Mouse (Mus musculus) testis, adult 2 months (tissue): ENCODE measurements around the gene Slc30a5.

Source experiments
- CTCF ChIP-seq: fragments of 200-500 bp; IDR thresholded peaks from 2 replicates; pipeline ENCODE4 v1.5.1; 2012; ENCODE audit warnings: low read depth, mild to moderate bottlenecking, inconsistent platforms, low read length, moderate library complexity; ENCODE audit not compliant: control insufficient read depth, insufficient read depth, insufficient replicate concordance
- POLR2A ChIP-seq: fragments of 200-500 bp; IDR thresholded peaks from 2 replicates; pipeline ENCODE4 v1.6.1; 2012; ENCODE audit warnings: low read depth, mild to moderate bottlenecking, inconsistent platforms, low read length, moderate library complexity; ENCODE audit not compliant: control insufficient read depth

DNA sequence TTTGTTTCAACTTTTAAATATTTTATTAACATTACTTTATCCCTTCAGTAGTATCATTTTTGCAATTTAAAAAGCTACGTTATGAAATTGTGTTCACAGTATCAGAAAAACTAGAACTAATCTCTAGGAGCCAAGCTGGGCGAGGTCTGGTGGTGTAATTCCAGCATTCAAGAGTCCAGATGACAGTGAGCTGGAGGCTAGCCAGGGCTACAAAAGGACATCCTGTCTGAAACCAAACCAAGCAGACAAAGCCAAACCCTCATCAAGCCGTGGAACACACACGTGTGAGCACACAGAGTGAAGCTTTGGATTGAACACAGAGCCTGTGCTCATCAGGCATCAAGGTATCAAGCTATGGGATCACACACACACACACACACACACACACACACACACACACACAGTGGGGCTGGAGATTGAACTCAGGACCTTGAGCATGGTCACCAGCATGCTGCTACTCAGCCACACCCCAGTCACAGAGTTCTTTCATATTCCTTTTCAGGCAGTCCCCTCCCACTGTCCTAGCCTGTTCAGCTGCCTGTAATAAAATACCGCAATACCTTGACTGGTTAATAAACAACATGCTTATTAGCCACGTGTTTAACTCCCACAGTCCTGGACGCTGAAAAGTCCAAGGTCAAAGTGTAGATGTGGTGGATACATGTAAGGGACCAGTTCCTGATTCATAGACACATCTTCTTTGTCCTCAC lies 9.9 kb upstream of the Slc30a5 start:
- TF ChIP-seq CTCF (no peak), POLR2A (no peak)
